Mouse (Mus musculus) frontal cortex, adult 2 months (tissue): ENCODE results near the gene Eomes. TPM values are rescaled to one million over a fixed set of nuclear protein-coding genes. Genes with fewer than 3 reads are reported as not detected.

Experiments used
- DNase-seq, 2 experiments: peaks; one replicate each; pipeline ENCODE4 v3.0.0; 2022; ENCODE audit warnings: low spot score in 1 of 2; ENCODE audit errors: extremely low spot score in 1 of 2
- polyA plus RNA-seq: library from polyadenylated mRNA; depleted of rRNA; stranded (reverse); fragments of >200 nt; gene quantifications from 2 replicates; pipeline ENCODE4 v1.2.3, GENCODE M21; 2012; rRNA removed

Gene Eomes
- polyA plus RNA-seq, result 28.9 and 29.1 TPM in 2 replicates

GRCm38 (mm10) chr9:118477961-118478360 is at the start of gene Eomes:
Gene Eomes, plus strand, starts transcription at chr9:118478212.
- DNase-seq, result no peak

GRCm38 (mm10) chr9:118444809-118445208 is 33.2 kb upstream of the Eomes start:
- DNase-seq, result no peak

DNA sequence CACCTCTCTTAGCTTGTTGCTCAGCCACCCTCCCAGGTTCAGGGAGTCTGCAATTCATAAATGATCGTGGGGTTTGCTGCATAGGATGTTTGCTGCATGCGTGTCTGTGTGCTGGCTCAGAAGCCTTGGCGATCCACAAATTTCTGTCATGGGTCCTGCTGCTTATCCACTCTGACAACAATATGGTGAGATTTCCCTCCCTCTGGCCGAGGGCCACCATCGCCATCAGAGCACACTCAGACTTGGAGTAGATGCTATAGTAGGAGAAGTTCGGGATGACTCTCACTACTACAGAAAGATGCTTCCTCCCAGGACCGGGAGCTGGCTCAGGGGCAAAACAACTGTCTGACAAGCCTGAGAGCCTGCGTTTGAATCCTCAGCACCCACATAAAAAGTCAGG is 28.7 kb upstream of the Eomes start:
- no peak for DNase-seq

DNA sequence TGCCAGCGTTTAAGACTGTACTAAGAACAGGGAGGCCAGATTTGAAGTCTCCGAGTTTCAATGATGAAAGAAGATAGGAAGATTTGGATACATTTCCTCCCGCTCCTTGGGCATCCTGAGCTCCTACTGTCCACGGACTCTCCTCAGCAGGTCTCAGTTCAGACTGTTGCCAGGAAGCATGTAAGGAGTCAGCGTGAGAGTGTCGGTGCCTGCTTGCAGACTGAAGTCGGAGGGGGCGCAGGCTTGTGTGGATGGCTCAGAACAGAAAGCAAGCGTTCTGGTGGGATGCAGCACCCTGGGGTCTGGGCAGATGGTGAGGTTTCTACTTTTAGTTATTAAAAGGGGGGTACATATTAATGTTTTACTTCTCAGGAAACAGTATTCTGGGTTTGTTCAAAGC is 24.6 kb upstream of the Eomes start:
- no peak for DNase-seq

DNA sequence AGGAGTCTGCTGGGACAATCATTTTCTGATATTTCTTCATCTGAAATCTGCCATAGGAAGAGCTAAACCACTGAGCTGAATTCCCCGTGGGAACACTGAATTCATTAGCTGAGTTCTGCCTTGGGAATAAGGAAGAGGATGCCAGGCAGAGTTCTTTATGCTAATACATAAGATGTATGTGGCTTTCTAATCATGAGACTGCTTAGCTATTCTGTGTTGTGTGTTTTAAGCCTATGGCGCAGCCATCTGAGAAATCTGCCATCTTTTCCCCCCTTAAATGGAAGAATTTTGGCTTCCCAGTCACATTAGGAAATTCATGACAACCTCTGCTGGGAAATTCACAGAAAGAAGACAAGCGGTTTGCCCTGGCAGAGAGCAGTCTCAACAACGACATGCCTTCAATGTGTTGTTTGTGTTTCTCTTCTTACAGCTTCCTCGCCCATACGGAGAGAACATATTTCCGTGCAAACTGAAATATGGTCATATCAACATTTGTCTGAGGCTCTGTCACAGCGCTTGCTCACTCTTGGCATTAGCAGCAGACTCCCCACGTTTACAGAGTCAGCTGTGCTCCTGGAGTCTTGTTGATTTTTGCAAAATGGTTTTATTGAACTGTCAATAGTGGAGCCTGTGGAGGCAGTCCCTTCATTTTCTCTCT is 22.7 kb upstream of the Eomes start:
- peak in 1 of 2 experiments; percentile 10 for DNase-seq

- no peak for DNase-seq
Observed at GRCm38 (mm10) chr9:118456405-118456804, 21.6 kb upstream of the Eomes start.

DNA sequence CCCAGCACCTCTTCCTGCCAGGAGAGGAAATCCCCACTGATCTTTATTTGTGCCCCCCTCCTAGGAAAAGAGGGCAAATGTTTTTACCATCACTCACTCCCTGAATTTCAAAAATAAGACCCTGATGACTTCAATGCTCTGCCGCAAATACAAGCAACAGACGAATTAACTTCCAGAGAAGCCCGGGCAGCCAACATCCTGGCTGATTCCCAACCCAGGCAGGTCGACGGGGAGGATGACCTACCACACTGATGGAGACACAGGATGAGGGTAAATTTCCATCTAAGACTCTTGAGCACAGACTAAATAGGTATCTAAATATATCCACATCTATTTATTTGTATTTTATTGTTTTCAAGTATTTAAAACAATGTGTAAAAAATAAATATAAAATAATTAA is 20.0 kb upstream of the Eomes start:
- no peak for DNase-seq

- no peak for DNase-seq
Observed at GRCm38 (mm10) chr9:118464031-118464430, 14.0 kb upstream of the Eomes start.

GRCm38 (mm10) chr9:118468301-118468700 is 9.7 kb upstream of the Eomes start:
- DNase-seq, result no peak

DNA sequence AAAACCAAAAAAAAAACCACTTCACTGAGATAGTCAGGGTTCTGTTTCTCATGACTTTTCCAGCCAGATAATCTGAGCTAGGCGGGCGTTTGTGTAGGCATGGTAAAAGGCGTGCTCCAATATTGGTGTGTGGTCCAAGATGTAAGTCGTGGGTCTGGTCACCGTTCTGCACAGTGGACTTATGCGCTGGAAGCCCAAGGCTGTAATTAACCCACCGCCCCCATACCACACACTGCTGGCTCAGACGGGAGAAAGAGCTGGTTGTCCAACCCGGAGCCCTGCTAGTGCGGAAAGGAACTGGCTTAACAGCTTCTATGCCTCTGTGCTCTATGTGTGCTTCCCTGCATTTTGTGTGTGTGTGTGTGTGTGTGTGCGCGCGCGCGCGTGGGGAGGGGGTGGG is 8.7 kb upstream of the Eomes start:
- DNase-seq, result no peak

DNA sequence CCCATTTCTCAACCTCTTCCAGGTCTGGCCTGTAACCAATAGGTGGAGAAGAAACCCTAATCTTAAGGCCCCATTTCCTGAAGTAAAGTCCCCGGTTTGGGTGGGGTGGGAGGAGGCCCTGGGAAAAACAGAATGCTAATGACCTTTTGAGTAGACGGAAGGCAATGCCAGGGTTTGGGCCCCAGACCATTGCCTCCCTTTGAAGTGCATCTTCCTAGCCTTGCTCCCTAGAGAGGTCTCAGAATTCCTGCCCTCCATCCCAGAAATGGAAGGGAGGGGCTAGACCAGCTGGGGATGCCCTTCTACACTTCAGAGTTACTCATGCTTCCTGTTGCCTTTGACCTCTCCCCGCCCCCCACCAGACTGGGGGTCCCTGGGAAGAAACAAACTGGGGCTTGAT is 6.7 kb upstream of the Eomes start:
- no peak for DNase-seq

GRCm38 (mm10) chr9:118476211-118476765 is 1.7 kb upstream of the Eomes start:
- no peak for DNase-seq

DNA sequence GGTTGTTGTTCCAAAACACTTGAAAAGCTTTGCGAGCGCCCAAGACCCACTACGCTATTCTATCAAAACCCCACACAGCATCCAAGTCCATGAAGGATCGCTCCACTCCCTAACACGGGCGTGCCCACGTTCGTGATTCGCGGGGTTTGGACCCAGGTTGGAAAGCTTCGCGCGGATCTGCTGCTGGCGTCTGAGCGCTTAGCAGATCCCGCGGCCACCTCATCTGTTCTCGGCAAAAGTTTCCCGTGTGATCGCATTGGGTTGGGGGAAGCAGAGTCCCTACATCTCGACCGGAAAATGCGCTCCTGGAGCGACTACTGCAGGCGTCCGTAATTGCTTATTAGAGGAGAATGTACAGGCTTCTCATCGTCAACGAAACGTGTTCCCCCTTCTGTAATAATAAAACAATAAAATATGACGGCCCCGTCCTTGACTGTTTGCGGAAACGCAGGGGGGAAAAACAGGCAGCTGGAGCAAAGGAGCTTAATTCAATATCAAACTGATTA is 1.2 kb upstream of the Eomes start:
- DNase-seq, result no peak

DNA sequence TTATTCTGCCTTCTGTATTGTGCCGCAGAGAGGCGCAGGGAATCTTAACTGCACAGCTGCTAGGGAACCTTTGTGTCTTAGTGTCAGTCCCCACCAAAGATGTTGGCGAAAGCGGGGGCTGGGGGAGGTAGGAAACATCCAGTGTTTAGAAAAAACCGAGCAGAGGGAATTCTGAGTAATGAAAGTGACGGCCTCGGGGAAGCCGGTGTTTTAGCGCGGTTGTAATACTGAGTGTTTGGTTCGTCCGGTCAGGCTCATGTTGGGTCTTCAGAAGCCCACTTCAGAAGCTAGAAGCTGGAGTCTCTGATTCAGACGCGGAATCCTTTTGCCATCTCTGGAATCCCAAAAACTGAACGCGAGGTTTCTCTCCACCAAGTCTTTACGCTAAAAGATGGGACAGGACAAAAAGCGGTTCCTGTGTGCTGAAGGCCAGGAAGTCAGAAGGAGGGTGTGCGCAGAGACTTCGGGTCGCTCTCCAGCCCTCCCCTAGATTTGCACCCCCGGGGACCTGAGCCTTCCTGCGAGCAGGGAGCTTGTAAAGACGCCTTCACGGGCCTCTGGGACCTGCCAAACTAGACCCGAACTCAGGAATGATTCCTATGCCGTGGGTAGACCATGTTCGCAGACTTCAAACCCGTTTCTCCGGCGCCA is 606 bp upstream of the Eomes start:
- DNase-seq, result peak in 1 of 2 experiments; percentile 11

- DNase-seq, result no peak
Observed at GRCm38 (mm10) chr9:118478458-118478838, 436 bp downstream of the Eomes start.

DNA sequence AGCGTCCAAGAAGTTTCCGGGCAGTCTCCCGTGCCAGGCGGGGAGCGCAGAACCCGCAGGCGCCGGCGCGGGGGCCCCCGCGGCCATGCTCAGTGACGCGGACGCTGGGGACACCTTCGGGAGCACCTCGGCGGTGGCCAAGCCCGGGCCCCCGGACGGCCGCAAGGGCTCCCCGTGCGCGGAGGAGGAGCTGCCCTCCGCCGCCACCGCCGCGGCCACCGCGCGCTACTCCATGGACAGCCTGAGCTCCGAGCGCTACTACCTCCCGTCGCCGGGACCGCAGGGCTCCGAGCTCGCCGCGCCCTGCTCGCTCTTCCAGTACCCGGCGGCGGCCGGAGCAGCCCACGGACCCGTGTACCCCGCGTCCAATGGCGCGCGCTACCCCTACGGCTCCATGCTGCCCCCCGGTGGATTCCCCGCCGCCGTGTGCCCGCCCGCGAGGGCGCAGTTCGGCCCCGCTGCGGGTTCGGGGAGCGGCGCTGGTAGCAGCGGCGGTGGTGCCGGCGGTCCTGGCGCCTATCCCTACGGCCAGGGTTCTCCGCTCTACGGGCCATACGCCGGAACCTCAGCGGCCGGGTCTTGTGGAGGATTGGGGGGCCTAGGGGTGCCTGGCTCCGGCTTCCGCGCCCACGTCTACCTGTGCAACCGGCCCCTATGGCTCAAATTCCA is 961 bp downstream of the Eomes start:
- no peak for DNase-seq

DNA sequence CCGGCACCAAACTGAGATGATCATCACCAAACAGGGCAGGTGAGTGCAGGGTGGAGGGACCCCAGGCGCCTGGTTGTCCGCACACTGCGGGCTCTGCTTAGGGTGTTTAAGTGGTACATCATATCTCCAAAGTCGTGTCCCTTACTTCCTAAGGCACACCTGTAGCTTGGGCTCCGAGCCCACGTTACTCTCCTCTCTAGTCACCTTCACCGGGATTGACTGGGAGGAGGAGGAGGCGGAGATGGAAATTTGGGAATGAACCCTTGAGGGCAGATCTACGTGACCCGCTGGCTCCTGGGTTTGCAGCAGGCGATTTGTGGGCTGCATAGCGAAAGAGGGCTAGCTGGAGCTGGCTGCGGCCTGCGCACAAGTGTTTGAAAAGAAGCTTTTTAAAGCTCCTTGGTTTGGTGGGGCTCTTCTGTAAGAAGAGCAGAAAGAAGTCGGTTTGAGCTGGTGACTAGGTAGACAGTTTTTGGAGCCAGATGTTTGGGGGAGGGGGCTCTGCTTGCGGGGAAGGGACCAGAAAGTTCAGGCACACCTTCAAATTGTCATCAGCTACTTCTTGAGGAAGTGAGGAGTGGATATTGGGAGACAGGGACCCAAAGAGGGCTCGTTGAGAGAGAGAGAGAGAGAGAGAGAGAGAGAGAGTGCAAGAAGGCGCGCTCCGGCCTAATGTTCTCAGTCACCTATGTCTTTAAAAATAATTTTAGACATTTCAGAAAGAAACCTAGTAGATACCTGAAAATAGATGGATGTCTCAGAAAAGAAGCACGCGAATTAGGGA is 1.7 kb downstream of the Eomes start:
- DNase-seq, result no peak

DNA sequence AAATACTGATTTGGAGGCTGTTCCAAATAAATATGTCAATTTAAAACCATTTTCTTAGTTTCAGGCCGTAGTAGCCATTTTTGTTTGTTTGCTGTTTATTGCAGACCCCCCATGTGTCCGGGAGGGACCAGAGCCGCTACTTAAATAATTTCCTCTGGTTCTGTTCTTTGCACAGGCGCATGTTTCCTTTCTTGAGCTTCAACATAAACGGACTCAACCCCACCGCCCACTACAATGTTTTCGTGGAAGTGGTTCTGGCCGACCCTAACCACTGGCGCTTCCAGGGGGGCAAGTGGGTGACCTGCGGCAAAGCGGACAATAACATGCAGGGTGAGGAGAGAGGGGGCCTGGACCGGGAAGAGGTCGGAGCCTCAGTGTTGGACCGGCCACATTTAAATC is 2.3 kb downstream of the Eomes start:
- no peak for DNase-seq

DNA sequence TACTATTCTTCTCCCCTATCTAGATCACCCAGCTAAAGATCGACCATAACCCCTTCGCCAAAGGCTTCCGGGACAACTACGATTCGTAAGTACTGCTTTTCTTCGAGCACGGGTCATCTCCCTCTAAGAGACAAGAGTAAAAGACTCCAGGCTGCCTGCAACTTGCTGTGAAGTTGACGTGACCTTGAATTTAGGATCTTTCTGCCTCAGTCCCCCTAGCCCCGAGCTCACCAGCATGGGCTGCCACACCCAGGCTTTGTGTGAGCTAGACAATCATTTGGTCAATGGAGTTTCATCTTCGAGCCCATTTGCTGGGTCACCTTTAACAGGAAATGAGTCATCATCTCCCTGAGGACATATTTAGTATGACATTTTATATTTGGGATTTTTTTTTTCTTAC is 4.2 kb downstream of the Eomes start:
- DNase-seq, result no peak

GRCm38 (mm10) chr9:118486361-118487095 is 8.5 kb downstream of the Eomes start:
- DNase-seq, result no peak
